Mouse (Mus musculus) gastrocnemius, adult 8-10 months (tissue): ENCODE measurements at regions not wholly inside any gene's neighbourhood (a gene's known extent, or its start where the extent isn't known, plus 50 kb on each side); places are given as distances from the start of the nearest gene placed in this dataset.
A peak's percentile ranks its signal among the peaks of the same experiment; 100 is the strongest.

Experiments used
- DNase-seq, 2 experiments: peaks; one replicate each; pipeline ENCODE4 v3.0.0; 2022; ENCODE audit warnings: low spot score in 2 of 2

- DNase-seq, result no peak
Measured at GRCm38 (mm10) chr1:63365126-63365525, 80.6 kb upstream of the Adam23 start.

- DNase-seq, result no peak
Measured at GRCm38 (mm10) chr1:63367697-63368376, 77.9 kb upstream of the Adam23 start.

- no peak for DNase-seq
Measured at GRCm38 (mm10) chr1:63368921-63369320, 76.8 kb upstream of the Adam23 start.

DNA sequence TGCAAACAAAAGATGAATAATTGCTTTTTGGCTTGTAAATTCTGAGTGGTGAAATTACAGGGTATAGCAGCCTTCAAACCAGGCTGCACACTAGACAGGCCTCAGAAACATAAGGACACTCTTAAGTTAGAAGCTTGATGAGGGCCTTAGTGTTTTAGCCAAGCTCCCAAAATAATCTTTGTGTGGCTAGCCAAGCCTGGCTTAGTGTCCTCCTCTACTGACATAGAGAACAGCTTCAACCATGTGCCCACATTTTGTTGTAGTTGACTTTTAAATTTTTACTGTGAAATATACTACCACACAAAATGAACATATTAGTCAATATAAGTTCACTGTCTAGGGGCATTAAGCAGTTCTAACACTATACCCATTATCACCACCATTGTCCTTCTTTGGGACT, 76.1 kb upstream of the Adam23 start:
- DNase-seq, result no peak

DNA sequence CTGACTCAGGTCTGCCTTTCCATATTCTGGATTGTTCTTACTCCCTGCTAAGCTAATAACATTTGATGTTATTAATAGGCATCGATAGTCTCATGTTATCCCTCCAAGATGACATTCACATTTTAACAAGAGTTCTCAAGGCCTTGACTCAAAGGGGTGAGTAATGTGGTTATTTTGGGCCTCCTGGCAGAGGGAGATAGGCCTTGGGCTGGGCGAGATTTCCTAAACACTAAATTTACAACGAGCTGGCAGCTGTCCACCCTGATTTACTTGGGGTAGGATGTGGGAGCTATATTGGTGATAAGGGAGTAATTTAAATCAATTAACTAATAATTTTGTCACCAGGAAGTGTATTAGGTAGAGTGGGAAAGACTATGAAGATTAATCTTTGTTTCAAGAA, 62.6 kb upstream of the Adam23 start:
- peak in 1 of 2 experiments; percentile 23 for DNase-seq

DNA sequence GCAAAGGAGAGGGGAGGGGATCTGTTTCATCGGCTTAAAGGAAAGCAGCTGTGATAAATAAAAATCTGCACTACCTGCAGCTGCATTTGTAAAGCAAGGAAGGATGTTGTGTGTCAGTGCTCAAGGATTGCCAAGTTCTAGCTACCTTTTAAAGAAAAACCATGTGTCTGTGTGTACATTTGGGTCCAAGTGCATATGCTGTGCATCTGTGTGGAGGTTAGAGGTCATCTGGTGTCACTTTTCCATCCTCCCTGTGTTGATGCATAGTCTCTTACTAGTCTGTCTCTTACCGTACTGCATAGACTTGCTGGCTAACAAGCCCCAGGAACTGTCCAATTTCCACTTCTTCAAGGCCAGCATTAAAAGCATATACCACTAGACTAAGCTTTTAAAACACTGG, 60.6 kb upstream of the Adam23 start:
- no peak for DNase-seq

DNA sequence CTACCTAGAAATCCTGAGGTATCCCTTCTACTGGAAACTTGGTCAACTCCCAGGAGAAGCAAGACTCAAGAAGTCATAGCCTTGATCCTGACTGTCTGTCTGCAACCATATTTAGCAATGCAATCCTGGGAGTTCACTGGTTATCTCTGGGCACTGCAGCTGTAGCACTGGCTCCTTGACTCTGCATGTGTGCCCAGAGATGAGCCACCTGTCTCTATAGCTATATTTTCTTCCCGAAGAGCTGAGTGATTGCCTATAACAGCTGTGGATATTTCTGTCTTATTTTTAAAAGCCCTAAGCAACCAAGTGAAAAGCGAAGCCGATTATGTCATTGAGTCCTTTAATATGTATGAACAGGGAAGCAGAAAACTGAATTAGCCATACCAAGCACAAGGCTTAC, 50.3 kb upstream of the Adam23 start:
- DNase-seq, result peak in 1 of 2 experiments; percentile 36
